Comparison of ENCODE assay signal across 10 mouse cellular contexts in genomic region chr3:128226503-128226902, GRCm38 (mm10).
"Had no signal": no experiment of that assay in that cellular context is flagged by ENCODE, and none has a peak within 500 bp of the region (broad histone marks: within the 10 kb centered on the region; RNA-seq: fewer than 3 reads in every experiment).

No protein-coding gene starts in this region.

- H3K9ac ChIP-seq: limb, embryonic 15.5 days; liver, embryonic 13.5 days; midbrain, embryonic 12.5 days had no signal

- H3K27ac ChIP-seq: limb, embryonic 15.5 days; liver, embryonic 13.5 days; midbrain, embryonic 12.5 days; stomach, postnatal 0 days had no signal

- H3K4me1 ChIP-seq: liver, embryonic 13.5 days had no signal

- ATAC-seq: intestine, embryonic 16.5 days; midbrain, embryonic 16.5 days had no signal

- H3K4me2 ChIP-seq: limb, embryonic 15.5 days; liver, embryonic 13.5 days; midbrain, embryonic 12.5 days had no signal

- H3K36me3 ChIP-seq: limb, embryonic 15.5 days; liver, embryonic 13.5 days; midbrain, embryonic 12.5 days had no signal

- DNase-seq: liver, embryonic 13.5 days; lung, adult 18-20 months; right cerebral cortex, adult 18-20 months; right cerebral cortex, postnatal 25 days; thymus, postnatal 4 days had no signal

- H3K27me3 ChIP-seq: limb, embryonic 15.5 days; liver, embryonic 13.5 days; midbrain, embryonic 12.5 days had no signal

- H3K9me3 ChIP-seq: limb, embryonic 15.5 days; liver, embryonic 13.5 days; midbrain, embryonic 12.5 days had no signal

- H3K4me3 ChIP-seq: limb, embryonic 15.5 days; liver, embryonic 13.5 days; midbrain, embryonic 12.5 days had no signal
